Mouse (Mus musculus) layer of hippocampus, postnatal 25 days (tissue): ENCODE data around the gene Srd5a2. TPM values are rescaled to one million over a fixed set of nuclear protein-coding genes. Genes with fewer than 3 reads are reported as not detected.
"Not testable (repeated sequence)": the region's sequence is repeated elsewhere in the genome, so short reads cannot be mapped to it uniquely, and the experiment has no call there.

Experiments
- DNase-seq, 2 experiments: peaks; one replicate each; pipeline ENCODE4 v3.0.0; 2022; ENCODE audit warnings: mixed read lengths in 2 of 2, low spot score in 1 of 2; ENCODE audit errors: extremely low spot score in 1 of 2
- total RNA-seq, 2 experiments: library from RNA; stranded (reverse); gene quantifications; 2 replicates each; pipeline ENCODE4 v1.2.3; 2021

Srd5a2 gene
- not detected for total RNA-seq

DNA sequence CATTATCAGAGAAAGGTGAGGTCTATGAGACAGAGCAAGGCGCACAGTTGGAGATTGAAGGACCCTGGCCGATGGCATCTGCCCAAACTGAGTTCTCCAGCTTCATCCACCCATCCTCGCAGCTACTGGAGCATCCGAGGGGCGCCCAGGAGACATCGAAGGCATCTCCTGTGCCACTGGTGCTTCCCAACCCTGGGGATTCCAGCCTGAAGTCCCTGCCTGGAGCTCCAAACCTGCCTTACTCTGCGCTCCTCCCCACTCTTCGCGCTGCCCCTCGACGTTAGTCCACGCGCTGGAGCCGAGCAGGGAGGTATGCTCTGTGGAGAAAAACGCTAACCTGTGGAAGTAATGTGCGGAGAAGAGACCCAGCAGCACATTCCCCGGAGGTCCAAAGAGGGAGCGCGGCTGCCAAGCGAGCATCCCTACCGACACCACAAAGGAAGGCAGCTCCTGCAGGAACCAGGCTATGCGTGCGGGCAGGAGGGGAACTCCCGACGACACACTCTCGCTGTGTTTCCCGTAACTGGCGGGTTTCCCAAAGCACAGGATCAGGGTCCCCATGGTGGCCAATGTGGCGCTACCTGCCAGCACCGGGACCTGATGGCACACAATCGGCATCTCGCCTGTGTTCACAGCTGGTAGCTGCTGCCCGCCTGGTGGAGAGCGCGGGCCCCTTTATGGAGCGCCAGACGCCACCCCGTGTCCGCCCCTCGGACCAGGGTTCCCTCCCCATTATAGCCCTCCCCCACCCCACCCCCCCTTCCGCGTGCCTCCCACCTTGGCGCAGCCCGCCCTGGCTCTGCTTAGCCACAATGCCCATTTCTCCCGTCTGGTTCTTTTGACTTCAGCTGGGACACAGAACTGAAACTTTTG is at the start of gene Srd5a2:
TSS of gene Srd5a2 (minus strand) at position 707 of the 873 bp plus-strand sequence.
- no peak for DNase-seq

GRCm38 (mm10) chr17:74088886-74089678 is 41.4 kb upstream of the Srd5a2 start:
- no peak for DNase-seq

DNA sequence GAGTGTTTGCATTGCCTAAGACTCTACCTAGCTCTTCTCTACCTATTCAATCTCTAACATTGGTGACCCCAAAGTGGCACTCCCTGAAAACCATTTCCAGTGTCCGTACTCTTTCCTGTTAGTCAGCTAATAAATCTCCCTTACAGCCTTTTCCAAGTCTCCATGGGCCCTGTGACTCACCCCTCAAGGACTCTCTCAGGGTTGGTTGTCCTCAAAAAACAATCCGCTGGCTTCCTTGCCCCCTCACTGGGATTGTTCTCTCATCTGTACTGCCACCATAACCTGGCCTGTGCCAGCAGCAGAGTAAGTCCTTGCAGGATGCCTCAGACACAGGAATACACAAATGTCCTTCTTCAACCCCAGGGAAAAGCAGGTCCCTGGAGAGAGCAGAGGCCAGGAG is 40.3 kb upstream of the Srd5a2 start:
- no peak for DNase-seq

DNA sequence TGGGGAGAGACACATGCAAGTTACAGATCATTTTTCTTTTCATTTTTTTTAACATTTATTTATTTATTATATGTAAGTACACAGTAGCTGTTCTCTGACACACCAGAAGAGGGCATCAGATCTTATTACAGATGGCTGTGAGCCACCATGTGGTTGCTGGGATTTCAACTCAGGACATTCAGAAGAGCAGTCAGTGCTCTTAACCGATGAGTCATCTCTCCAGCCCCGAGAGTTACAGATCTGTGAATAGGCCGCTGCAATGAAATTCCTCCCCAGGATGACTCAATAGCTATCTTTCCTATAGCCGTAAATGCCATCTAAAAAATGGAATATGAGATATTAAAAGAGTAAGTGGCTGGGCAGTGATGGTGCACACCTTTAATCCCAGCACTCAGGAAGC is 35.7 kb upstream of the Srd5a2 start:
- no peak for DNase-seq

GRCm38 (mm10) chr17:74080076-74080615 is 32.4 kb upstream of the Srd5a2 start:
- DNase-seq = no peak

DNA sequence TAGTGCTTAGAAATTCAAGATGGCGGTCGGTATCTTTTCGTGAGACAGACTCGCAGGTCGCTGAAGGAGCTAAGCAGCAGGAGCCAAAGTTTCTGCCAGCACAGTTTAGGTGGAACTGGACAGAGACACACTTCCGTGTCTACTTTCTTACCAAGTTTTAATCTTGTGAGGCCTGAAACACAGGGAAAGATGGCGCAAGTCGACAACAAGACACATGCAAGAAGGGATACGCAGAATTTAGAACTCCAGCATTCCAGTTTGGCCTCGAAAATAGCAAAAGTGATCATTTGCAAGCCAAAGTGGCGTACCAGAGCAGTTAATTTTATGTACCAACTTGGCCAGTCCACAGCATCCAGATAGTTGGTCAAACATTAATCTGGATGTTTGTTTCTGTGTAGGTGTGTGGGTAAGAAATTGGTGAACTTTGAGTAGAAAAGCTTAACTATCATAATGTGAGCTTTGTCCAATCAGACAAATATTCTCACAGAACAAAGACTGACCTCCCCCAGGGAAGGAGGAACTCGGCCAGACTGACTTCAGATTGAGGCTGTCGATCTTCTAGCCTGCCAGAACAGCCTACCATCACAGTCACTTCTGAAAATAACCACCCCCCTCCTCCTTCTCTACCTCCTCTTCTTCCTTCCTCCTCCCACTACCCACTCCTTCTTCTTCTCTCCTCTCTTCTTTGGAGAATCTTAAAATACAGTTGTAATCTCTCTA is 31.2 kb upstream of the Srd5a2 start:
- no peak for DNase-seq

DNA sequence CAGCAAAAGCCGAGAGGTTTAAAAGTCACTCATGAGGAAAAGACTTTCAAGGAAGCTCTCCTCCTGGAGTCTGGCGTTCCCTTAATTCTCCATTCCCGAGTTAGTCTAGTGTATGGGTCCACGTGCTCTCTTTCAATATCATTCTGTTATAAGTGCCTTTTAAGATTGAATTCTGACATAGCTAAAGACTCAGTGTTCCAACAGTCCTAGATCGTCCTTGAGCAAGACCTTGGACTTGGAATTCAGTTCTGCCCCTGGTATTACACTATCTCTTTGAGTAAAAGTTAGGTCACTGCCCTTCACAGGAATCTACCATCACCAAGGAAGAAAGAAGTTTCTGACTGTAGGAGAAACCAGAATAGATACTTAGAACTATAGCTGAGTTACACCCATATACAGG is 25.4 kb upstream of the Srd5a2 start:
- DNase-seq = not testable (repeated sequence)

GRCm38 (mm10) chr17:74062763-74063162 is 15.0 kb upstream of the Srd5a2 start:
- DNase-seq = not testable (repeated sequence)

DNA sequence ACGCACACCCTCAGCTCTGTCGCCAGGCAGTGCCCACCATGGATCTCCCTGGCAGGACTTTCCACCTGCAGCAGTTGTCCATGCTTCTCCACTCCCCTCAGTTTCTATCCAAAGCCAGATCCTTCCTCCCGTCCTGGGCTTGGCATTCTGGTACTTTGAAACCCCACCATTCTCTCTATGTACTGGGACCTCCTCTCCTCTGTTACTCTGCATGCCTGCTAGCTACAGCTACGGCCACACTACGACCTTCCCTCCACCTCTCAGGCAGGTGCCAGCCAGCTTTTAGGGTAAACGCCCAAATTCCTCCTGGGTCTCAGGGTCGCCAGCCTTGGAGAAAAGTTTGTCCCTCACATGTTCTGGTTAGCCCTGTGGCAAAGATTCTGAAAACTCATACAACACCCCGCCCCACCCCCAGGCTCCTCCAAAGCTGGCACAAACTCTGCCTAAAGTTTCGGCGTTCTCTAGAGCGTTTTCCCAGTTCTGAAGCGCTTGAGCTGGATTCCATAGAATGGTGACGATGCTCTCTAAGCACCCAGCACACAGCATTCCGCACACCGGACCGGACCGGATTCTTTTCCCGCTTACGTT is 607 bp upstream of the Srd5a2 start:
- DNase-seq = no peak

DNA sequence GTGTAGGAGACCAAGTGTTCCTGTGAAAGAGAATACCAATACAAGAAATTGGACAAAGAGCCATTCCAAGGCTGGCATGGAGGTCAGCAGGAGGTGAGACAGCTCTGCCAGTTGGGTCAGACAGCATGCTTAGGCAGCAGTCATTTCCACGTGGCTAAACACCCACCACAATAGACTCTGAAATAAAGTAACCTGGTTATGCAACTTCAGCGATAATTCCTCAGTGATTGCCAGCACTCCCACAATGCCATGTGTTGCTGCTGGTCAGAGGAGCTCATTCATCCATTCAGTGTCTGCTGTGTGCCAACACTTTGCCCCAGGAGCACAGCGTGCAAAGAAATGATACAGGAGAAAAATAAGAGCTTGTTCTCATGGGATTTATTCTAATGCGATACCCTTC is 4.0 kb downstream of the Srd5a2 start:
- no peak for DNase-seq

DNA sequence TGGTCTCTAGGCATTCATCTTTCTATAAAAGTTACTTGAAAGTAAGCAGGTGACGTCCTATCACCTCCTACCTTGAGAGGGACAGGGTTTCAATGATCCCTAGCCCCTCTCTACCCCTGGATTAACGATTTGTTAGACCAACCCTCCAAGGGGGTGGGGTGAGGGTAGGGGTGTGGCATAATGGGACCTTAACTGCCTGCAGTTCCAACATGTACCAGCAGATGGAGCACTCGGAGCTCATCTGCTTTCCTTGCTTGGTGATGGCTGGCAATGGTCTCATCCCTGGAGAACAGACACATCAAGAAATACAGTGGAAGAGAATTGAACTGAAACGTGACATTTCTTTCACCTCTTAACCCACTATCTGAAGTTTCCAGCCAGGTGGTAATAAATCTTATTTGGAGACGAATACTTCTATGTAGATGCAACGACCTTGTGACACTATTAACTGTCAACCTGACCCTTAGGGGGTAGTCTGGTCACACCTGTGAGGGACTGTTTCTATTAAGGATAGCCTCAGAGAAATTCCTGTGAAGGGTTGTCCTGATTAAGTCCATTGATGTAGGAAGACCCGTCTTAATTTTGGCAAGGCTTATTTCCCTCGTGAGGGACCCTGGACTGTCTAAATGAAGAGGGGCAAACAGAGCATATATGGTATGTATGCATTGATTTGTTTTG is 27.1 kb downstream of the Srd5a2 start:
- DNase-seq = peak; percentile 78 to 97

GRCm38 (mm10) chr17:74018281-74018680 is 29.4 kb downstream of the Srd5a2 start:
- DNase-seq = no peak

DNA sequence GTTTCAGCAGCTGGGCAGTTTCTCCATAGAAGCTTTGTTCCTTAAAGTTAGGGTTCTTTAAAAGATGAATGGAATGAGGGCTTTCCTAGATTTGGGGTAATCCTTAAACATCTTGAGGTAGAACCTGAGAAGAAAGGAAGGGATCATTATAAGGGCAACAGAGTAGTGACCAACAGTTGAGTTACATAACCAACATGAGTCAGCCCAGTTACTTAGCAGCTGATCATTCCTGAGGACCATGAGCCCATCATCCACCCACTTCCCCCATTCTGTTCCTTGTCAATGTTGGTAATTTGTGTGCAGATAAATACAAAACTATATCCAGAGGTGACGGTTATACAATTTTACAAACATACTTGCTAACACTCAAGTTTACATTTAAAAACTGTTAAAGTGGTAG is 30.1 kb downstream of the Srd5a2 start:
- no peak for DNase-seq

DNA sequence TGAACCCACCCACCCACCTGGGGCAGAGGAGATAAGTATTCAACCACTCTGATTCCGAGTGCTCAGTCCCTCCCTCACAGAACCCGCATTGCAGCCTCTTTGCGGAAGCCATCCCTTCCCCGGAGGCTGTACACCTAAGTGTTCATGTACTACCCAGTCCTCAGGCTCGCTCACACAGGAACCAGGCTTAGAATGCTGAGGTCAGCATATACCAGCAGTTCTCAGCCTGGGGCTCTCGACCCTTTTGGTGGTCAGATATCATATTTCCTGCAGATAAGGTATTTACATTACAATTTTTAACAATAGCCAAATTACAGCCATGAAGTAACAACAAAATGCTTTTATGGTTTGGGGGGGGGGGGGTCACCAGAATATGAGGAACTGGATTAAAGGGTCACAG is 32.6 kb downstream of the Srd5a2 start:
- no peak for DNase-seq

DNA sequence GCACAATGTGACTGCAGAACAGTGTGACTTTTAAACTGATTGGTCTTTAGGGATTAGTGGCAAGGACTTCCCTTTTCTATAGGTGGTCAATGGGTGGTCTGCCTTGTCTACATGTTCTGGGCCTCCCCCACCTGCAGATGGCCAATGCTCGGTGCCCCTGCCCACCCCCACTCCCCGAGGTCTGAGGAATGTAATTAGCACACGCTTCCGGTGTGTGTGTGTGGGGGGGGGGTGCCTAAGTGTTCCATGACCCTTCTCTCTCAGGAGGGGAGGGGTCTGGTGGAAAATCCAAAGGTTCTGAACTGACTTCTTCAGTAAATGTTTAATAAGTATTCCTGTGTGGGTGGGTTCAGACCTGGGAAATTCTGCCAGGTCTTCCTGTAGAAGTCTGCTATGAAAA is 39.0 kb downstream of the Srd5a2 start:
- DNase-seq = no peak

DNA sequence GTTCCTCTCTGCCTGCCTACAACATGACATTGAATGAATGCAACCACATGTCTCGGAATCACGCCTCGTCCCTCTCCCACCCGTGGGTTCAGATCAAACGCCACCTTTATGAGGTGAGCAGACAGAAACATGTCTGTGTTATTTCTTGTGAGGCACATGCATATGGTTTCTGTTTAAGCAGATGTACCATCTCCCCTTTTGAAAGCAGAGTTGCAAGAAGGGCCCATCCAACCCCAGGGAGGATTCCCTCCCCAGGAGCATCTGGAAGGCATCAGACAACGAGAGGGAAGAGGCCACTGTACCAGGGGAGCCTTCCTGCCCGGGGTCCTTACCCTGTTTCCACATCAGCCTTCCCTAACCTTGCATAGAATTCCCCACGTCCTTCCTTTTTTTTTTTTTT is 40.7 kb downstream of the Srd5a2 start:
- no peak for DNase-seq

- no peak for DNase-seq
Measured at GRCm38 (mm10) chr17:74002396-74002795, 45.3 kb downstream of the Srd5a2 start.

DNA sequence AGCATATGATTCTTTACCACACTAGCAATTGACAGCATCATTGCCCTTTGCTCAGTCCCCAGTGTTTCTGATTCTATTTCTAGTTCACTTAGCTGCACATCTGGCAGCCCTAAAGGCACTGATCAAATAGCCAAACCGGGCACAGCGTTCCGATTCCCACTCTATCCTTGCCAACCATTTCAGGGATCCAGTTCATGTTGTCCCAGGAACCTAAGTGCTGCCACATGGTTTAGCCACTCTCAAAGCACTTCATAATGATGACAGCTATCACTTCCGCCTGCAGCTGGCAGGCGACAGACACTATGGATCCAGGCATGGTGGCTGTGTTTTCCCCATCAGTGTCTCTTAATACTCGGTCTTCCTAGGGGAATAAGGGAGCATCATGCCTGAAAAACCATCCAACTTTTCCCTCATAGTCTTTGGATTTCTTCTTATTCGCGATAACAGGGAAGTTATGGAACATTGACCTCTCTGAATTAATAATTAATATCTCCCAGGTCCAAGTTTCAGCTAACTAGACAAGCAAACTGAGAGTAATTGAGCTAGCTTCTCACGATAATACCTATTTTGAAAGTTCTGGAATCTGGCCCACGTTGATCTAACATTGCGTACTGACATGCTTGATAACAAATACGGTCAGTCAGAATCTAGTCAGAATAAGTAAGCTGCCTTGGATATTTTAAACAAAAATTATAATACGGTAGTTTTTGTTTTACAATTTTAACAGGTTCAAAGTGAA is 51.6 kb downstream of the Srd5a2 start:
- DNase-seq = no peak

DNA sequence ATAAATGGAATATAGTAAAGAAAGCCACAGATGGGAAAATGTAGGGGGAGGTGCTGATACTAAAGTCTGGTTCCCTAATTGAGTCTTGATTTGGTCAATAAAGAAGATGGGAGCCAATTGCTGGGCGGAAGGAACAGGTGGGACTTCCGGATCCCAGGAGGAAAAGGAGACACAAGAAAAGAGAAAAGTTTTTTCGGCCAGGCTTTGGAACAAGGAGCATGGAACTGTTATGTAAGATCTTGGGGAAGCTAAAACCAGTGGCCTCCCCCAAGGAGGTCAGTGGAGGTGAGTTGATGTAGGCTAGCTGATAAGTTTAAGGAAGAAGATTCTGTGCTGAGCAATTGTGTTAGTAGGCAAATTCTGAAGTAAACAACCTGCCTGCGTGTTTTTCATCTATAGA is 56.5 kb downstream of the Srd5a2 start:
- no peak for DNase-seq
